Mouse (Mus musculus): ENCODE data around the gene Mtfr1l.
"Not testable (repeated sequence)": the region's sequence is repeated elsewhere in the genome, so short reads cannot be mapped to it uniquely, and the experiment has no call there.

Gene Mtfr1l

DNA sequence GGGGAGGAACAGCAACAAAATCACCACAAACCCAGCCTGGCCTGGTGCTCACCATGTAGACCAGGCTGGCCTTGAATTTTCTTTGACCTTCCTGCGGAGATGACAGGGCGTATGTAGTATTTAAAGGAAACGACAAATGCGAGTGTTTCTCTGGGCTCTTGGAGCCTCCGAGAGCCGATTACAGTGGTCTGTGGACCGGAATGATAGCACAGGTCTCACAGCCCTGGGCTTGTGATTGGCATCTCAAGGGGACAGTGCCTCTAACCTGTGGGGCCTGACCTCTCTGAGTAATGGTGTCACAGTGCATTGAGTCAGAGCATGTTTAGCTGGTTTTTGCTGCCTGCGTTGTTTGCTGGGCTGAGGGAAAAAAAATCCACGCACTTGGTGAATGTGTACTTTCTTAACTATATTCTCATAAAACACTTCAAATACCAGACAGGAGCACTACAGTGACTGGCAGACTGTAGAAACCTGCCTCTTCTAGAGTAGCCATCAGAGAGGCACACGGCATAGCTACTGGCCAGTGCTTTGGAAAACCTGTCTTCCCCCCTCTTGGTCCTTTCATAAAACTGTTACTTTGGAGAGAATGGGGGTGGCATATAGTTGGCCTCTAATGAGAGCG is 20.8 kb downstream of the Mtfr1l start:
- DNase-seq = no peak

DNA sequence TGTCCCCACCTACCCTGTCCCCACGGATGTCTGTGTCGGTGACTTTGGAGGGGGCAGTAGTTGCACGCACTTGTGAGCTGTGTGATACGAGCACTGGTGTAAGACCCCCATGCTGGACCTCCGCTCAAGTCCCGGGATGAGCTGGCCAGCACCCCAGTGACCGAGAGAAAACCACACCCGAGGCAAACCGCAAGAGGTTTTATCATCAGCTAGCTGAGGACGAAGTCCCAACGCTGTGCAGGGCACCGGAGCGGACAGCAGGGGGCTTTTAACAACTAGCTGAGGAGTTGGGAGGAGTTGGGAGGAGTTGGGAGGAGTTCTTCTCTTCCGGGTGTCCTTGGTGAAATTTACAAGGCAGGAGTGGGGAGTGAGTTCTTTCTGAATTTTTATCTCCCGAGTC is 22.4 kb downstream of the Mtfr1l start:
- no peak for DNase-seq

DNA sequence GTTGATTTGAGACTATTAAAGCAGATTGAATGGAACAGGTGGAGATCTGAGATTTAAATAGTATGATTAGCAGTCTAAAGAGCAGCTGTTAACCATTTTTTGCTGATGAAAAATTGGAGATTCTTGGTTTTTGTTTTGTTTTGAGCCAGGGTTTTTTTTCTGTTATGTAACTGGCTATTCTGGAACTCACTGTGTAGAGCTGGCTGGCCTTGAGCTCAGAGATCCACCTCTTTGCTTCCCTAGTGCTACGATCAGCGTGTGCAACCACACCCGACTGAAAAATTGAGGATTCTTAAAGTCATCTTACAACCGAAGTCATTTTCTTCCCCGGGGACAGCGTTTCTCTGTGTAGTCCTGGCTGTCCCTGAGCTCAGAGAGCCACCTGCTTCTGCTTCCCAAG is 23.5 kb downstream of the Mtfr1l start:
- no peak for DNase-seq

DNA sequence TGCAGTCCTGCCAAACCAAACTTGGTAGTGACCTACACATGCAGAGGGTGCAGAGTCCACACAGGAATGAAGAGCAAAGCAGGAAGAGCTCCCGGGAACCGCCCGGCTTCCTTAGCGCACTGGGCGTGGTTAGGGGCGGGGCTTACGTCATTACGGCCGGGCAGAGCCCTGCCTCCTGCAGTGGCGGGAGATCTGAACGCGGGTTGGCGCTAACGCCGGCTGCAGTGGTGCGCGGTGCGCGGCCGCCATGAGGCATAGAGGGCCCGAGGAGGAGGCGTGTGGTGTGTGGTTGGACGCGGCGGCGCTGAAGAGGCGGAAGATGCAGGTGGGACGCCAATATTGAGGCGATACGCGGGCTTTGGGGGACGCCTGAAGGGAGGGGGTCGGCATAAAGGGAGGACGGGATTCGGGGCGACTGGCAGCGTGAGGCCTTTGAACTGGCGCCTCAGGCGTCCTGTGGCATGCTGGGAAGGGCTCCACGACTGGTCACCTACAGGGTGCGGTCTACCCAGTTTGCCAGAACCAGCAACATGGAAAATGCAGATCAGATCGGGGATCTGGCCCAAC is 24.3 kb downstream of the Mtfr1l start, which contains the start of gene Aunip:
Gene Aunip, plus strand, starts transcription at position 155 of the 567 bp plus-strand sequence.
- peak; percentile 85 for DNase-seq

DNA sequence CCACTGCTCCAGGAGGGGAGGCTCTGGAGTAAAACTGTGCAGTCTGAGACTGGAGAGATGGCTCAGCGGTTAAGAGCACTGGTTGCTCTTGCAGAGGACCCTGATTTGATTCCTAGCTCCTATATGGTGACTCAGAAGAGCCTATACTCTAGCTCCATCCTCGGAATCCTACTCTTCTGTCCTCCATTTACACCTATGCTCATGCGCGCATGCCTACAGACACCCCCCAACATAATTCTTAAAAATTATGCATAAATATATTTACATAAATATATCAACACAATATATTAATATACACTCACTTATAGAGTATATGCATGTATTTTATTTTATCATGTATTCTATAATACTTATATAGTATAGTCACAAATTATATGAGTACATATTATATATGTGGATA is 24.8 kb downstream of the Mtfr1l start:
- DNase-seq = no peak

DNA sequence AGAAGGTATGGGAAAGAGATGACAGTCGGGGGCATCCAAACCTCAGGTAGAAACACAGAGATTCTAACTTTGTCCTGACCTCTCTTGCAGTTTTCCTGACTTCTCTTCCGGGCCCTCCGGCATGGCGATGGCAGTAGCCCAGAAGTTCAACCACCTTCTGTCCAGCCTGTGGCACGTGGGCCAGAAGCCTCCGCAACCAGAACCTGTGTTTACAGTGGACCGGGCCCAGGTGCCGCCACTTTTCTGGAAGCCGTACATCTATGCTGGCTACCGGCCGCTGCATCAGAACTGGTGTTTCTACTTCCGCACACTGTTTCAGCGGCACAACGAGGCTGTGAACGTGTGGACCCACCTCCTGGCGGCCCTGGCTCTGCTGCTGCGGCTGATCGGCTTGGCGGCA is 28.5 kb downstream of the Mtfr1l start:
- no peak for DNase-seq

DNA sequence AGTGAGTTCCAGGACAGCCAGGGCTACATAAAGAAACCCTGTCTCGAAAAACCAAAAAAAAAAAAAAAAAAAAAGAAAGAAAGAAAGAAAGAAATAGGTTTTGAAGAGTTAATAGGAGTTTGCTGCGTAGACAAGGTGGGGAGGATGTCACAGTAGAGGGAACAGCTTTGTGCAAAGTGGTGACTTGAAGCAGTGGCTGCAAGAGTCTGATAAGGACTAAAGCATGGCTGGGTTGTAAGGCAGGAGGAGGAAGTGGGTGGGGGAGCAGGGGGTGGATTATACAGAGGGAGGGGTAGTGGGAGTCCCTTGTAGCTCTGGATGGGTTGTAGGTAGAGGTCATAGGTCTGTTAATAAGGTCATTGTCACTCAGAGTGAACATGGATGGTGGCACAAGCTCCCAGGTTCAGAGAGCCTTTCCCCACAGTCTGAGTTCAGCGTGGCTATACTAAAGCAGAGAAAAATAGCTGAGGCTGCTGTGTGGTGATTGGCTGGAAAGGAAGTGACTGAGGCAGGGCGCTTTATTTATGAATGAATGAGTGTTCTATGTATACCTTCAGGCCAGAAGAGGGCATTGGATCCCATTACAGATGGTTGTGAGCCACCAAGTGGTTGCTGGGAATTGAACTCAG is 29.1 kb downstream of the Mtfr1l start:
- no peak for DNase-seq

DNA sequence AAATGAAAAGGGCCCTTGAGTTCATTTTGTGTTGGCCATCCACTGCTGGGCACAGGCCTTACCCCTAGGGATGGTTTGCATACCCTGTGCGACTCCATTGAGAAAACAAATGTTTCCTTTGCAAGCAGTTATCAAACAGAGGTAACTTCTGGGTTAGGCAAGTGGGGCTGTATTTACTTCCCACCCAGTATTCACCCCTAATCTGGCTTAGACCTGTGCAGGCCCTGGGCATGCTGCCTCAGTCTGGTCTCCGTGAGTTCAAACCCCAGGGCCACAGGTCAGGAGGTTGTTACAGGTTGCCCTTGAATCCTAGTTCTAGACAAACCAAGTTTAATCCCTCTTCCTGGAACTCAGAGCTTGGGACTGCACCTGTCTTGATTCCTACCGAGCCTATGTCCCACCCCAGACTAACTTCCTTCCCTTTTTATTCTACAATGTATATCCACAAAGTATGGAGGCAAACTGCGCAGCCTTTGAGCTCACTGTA is 29.8 kb downstream of the Mtfr1l start:
- DNase-seq = no peak

DNA sequence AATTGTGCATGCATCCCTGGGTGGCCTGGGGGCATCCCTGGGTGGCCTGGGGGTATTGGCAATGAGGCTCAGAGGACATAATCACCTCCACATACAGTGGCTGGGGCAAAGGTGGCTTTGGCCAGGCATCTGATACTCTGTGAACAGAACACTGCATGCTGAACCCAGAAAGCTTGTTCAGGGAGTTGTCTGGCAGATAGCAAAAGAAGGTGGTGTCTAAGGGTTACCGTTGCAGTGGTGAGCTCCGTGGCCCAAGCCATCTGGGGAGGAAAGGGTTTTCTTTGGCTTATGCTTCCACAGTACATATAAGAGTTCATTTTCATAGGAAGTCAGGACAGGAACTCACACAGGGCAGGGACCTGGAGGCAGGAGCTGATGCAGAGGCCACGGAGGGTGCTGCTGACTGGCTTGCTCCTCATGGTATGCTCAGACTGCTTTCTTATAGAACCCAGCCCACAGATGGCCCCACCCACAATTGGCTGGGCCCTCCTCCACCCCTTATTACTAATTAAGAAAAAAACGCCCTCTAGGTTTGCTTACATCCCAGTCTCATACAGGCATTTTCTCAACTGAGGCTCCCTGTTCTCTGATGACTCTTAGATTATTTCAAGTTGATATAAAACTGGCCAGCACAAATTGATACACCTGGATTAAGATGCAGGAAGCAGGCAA is 31.4 kb downstream of the Mtfr1l start:
- DNase-seq = no peak

DNA sequence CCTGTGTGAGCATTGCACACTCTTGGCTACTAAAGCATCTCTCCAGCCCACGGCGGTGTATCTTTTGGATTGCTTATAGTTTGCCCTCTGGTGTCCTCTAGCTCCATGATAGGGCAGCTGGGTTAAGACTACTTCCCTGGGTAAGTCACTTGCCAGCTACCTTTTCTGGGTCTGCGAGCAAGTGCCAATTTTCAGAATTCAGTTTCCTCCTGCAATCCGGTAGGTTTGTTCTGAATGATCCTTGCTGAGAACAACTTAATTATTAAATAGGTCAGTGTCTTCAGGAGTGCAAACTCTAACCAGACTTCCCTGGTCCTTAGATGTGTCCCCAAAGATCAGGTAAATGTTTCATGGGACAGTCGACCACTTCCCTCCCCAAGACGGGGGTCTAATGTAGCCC is 34.1 kb downstream of the Mtfr1l start:
- DNase-seq = no peak

DNA sequence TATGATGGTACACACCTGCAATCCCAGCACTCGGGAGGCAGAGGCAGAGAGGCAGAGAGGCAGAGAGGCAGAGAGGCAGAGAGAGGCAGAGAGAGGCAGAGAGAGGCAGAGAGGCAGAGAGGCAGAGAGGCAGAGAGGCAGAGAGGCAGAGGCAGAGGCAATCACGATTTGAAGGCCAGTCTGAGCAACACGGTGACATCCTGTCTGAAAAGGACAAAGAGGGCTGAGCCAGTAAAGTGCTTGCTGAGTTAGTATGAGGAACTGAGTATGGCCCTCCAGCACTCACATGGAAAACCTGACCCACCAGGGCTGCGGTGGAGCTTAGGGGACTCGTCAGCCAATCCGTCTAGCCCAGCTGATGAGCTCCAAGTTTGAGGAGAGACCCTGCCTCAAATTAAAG is 36.2 kb downstream of the Mtfr1l start:
- DNase-seq = not testable (repeated sequence)

DNA sequence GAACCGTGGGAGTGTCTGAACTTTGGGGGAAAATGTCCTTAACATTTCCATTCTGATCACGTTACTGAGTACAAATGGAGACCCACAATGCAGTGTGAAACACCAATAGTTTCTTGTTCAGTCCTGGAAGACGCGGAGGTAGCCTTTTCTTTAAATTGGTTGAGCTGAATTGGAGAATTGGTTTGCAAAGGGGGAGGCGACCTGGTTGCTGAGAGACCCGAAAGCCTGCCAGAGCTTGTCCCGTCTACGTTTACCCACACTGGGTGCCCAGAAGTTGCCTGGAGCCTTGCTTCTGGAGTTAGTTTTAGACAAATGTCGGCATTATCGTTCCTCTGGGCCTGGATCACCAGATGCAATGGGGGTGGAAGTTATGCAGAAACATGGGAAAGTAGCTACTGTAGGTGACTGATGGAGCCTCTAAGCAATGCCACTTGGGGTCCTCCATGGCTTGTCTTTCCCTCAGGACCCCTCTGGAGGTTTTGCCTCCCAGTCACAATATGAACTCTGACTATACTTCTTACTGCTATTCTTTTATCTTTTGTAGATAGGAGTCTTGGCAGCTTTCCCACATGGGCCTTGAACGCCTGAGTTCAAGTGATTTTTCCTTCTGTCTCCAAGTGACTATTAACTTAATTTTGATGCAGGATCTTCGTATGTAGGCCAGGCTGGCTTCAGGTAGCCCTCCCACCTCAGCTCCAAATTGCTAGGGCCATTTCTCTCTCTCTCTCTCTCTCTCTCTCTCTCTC is 37.0 kb downstream of the Mtfr1l start:
- peak; percentile 50 for DNase-seq

DNA sequence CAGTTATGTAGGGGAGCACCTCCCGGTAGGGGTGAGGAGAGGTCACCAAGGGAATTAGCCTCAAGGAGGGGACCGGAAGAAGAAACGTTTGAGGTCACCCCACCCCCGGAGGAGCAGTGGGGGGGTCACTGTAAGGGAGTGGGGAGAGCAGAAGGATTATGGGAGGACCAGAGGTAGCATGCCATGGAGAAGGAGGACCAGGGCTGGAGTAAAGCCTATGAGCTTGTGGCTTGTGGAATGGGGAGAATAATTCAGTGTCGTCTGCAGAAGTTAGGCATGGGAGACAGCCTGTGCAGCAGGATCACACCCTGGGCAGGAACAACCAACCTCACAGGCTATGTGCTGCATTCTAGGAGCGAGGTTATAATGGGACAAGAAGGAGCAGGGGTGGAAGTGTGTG is 38.0 kb downstream of the Mtfr1l start:
- DNase-seq = no peak

DNA sequence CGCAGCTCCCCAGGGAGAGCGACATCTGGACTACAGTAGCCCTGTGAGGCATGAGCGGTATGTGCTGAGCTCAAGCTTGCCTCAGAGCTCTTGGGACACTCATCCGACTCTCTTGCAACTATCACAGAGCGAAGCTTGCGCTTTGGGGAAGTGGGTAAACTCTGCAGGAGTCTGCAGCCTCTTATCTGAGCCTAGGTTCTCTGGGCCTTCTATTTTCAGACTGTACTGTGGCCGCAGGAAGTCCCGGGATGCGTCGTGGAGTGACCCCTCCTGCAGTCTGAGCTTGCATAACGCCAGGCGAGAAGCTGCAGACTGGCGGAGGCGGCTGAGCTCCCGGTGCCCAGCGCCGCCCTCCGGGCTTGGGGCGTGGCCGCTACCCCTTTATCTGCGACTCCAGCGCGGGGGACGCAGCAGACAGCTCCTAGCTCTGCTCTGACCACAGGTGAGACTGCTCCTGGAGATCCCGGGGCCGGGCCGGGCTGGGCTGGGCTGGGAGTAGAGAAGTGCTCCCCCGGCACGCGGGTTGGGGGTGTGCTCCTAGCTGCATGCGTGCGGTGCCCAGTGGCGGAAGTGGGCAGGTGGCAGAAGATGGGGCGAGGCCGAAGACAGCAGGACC is 38.5 kb downstream of the Mtfr1l start, which contains the start of gene Paqr7:
Gene Paqr7, plus strand, starts transcription at position 103 of the 616 bp plus-strand sequence.
- peak; percentile 92 for DNase-seq

DNA sequence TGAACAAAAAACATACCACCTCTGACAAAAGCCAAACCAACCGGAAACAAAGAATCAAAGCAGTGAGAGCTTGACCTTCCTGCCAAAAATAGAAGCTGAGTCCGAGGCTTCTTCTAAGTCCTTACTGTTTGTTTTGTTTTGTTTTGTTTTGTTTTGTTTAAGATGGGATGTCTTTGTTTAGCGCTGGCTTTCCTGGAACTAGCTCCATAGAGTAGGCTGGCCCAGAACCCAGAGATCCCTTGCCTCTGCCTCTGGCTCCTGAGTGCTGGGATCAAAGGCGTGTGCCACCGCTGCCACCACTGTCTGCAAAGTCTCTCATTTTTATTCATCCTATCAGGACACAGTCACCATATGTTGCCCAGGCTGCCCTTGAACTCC is 39.7 kb downstream of the Mtfr1l start:
- no peak for DNase-seq

DNA sequence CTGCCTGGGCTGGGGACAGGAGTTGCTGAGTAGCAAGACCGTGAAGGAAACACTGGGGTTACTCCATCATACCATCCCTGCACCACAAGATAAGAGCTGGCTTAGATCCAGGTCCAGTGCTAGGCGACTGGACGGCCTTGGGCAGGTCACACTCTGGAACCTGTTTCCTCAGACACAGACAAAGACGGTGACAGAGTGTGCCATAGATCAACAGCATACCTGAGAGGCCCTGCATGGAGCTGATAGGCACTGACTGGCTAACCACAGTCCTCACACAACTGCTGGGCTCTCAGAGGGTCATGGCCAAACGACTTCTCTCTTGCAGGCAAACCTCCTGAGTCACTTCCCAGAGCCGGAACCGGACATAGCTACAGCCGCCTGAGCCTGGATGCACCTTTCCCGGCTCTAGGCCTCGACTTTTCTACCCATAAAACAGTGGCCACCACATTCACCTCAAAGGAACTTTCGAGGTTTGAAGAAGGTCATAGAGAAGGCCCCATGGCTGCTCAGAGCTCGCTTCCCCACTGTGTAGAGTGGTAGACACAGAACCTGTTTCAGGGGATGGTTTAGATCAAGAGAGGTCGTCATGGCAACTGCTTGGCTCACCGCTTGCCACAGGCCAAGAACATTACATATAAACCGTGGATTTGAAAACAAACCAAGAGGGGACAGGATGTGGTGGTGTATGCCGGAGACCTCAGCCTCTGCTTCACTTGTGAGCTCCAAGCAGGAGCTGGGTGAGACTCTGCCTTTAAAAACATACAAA is 40.2 kb downstream of the Mtfr1l start:
- no peak for DNase-seq

DNA sequence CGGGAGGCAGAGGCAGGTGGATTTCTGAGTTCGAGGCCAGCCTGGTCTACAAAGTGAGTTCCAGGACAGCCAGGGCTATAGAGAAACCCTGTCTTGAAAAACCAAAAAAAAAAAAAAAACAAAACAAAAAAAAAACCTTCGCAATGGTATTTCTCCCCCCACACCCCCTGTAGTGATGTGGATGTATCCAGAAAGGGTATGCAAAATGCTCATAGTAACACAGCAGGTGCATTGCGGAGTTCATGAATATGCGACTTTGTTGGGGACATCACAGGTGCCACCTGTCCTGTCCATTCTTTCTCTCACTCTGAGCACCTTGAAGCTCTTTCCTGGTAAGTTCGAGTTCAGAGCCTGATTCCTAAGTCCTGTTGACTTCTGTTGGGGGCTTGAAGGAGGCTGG is 41.0 kb downstream of the Mtfr1l start:
- not testable (repeated sequence) for DNase-seq

DNA sequence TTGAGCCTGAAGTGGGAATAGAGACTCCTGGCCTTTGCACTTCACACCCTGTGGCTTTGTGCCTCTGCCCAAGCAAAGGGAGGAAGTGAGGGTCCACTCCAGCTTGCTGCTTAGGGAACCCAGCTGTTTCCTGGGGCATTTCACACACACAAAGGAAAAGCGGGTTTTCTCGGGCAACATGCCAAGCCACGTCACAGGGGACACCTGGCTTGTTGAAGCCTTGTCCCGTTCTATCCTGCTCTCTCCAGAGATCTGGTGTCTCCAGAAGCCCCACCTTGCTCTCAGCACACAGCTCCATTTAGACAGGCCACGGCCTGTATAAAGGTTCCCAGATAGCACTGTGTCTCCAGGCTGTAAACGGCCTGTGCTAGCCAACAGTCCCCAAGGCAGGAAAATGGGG is 43.5 kb downstream of the Mtfr1l start:
- DNase-seq = peak; percentile 57

DNA sequence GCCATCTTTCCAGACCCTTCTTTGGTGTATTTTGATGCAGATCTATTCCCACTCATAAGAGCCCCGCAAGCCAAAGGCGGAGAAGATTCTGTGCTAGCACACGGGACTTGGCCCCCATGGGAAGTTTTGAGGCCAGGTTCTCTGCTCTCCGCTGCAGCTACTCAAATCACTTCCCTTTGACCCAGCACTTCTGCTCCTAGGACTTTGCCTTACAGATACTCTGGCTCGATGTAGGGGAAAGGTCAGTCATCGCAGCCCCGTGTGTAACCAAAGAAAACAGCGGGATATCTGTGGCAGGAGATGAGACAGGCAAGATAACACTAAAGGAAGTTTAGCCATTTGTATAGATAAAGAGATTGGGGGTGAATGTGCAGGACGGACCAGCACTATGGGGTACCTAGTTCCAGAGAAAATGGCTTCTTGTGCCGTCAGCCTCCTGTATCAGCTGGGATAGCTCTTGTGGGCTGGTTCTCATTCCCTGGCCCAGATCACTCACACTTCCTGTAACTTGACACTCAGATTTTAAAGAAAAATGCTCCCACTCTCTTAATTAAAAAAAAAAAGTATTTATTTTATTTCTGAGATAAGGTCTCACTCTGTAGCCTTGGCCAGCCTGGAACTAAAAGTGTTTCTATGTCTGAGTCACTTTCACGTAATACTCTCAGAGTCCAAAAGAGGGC is 45.1 kb downstream of the Mtfr1l start:
- DNase-seq = no peak

DNA sequence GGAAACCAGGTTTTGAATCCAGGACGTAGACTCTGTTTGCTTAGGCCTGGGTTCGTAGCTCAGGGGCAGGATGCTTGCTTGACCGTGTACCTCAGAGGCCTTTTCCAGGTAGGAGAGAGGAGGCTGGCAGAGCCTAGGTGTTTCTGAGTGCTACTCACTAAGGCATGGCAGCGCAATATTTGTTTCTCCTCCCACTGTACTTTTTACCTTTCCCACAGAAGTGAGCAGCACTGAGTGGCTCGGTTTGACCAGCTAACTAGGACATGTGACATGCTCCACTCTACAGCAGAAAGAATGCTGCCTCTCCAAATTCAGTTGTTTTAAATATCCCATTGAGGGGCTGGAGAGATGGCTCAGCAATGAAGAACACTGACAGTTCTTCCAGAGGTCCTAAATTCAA is 47.0 kb downstream of the Mtfr1l start:
- no peak for DNase-seq

Measured in cerebellum, adult 9-11 months (tissue).